Mouse (Mus musculus) neural tube, embryonic 11.5 days (tissue): Measurements from ENCODE around the gene Ppp1r11. TPM values are rescaled to one million over a fixed set of nuclear protein-coding genes. Genes with fewer than 3 reads are reported as not detected.

Experiments used
- polyA plus RNA-seq: library from polyadenylated mRNA; unstranded; fragments of >200 nt; fragmentation: Nextera tagmentation; extraction: Ambion mirVana; gene quantifications from 2 replicates; pipeline ENCODE4 v1.2.1, GENCODE M21; 2014

Gene Ppp1r11
- polyA plus RNA-seq, 1 experiment from 2014 or later, result 162 TPM

Other genes with a start within 250 kb of the Ppp1r11 start
- gene H2-M10.5, start 178.8 kb downstream of the Ppp1r11 start, polyA plus RNA-seq, result not detected in 2 replicates
- gene H2-M10.6, start 139.6 kb downstream of the Ppp1r11 start, polyA plus RNA-seq, result not detected in 2 replicates
- gene Trim26, start 114.6 kb downstream of the Ppp1r11 start, polyA plus RNA-seq, result 33.7 and 37.5 TPM in 2 replicates
- 0.42 and 0.66 TPM in 2 replicates for gene Trim15, start 84.5 kb downstream of the Ppp1r11 start, polyA plus RNA-seq
- gene Trim10, start 82.2 kb downstream of the Ppp1r11 start, polyA plus RNA-seq, result 5.7 and 7.5 TPM in 2 replicates
- gene Trim40, start 61.6 kb downstream of the Ppp1r11 start, polyA plus RNA-seq, result not detected in 2 replicates
- gene Trim31, start 53.6 kb downstream of the Ppp1r11 start, polyA plus RNA-seq, result not detected in 2 replicates
- gene Rnf39, start 8.8 kb downstream of the Ppp1r11 start, polyA plus RNA-seq, result 0.93 and 1.1 TPM in 2 replicates
- gene Znrd1, start 6.8 kb upstream of the Ppp1r11 start, polyA plus RNA-seq, result 84.7 and 90.2 TPM in 2 replicates
- gene Znrd1as, start 6.9 kb upstream of the Ppp1r11 start, polyA plus RNA-seq, result 7.8 and 8.1 TPM in 2 replicates
- gene 2410137M14Rik, start 29.5 kb upstream of the Ppp1r11 start, polyA plus RNA-seq, result not detected in 2 replicates
- gene H2-M5, start 37.8 kb upstream of the Ppp1r11 start, polyA plus RNA-seq, result 0.59 and 1.1 TPM in 2 replicates
- 128 and 135 TPM in 2 replicates for gene Zfp57, start 49.4 kb upstream of the Ppp1r11 start, polyA plus RNA-seq
- 0.23 and 0.40 TPM in 2 replicates for gene Mog, start 71.7 kb upstream of the Ppp1r11 start, polyA plus RNA-seq
- gene Gabbr1, start 94.2 kb upstream of the Ppp1r11 start, polyA plus RNA-seq, result 21.3 and 22.7 TPM in 2 replicates
- gene Olfr90, start 136.8 kb upstream of the Ppp1r11 start, polyA plus RNA-seq, result not detected in 2 replicates
- gene Olfr91, start 146.5 kb upstream of the Ppp1r11 start, polyA plus RNA-seq, result not detected in 2 replicates
- not detected in 2 replicates for gene Olfr92, start 168.3 kb upstream of the Ppp1r11 start, polyA plus RNA-seq
- gene Olfr93, start 209.8 kb upstream of the Ppp1r11 start, polyA plus RNA-seq, result not detected in 2 replicates
- gene Ubd, start 242.2 kb upstream of the Ppp1r11 start, polyA plus RNA-seq, result not detected in 2 replicates
- not detected in 2 replicates for gene Olfr94, start 249.3 kb upstream of the Ppp1r11 start, polyA plus RNA-seq